Mouse (Mus musculus) right cerebral cortex, postnatal 10 days (tissue): Measurements from ENCODE around the gene Uimc1.

ENCODE experiments used
- DNase-seq, 2 experiments: peaks; one replicate each; pipeline ENCODE4 v3.0.0; 2021; ENCODE audit warnings: low spot score in 2 of 2

The Uimc1 gene

GRCm38 (mm10) chr13:54997568-54997967 is 102.5 kb downstream of the Uimc1 start:
- DNase-seq, result no peak

GRCm38 (mm10) chr13:54995161-54995560 is 104.9 kb downstream of the Uimc1 start:
- no peak for DNase-seq

GRCm38 (mm10) chr13:54994576-54994975 is 105.5 kb downstream of the Uimc1 start:
- no peak for DNase-seq

- DNase-seq, result no peak
Observed at GRCm38 (mm10) chr13:54992215-54992614, 107.9 kb downstream of the Uimc1 start.

- no peak for DNase-seq
Observed at GRCm38 (mm10) chr13:54988181-54988760, 111.8 kb downstream of the Uimc1 start.

- no peak for DNase-seq
Observed at GRCm38 (mm10) chr13:54987405-54987804, 112.7 kb downstream of the Uimc1 start.

- DNase-seq, result no peak
Observed at GRCm38 (mm10) chr13:54983614-54984013, 116.5 kb downstream of the Uimc1 start.

GRCm38 (mm10) chr13:54983001-54983400 is 117.1 kb downstream of the Uimc1 start:
- DNase-seq, result no peak

- peak; percentile 73 to 74 for DNase-seq
Observed at GRCm38 (mm10) chr13:54980957-54981356, 119.1 kb downstream of the Uimc1 start.

- no peak for DNase-seq
Observed at GRCm38 (mm10) chr13:54978804-54979203, 121.3 kb downstream of the Uimc1 start.
